Mouse (Mus musculus): ENCODE data around the gene Gm13289.

DNA sequence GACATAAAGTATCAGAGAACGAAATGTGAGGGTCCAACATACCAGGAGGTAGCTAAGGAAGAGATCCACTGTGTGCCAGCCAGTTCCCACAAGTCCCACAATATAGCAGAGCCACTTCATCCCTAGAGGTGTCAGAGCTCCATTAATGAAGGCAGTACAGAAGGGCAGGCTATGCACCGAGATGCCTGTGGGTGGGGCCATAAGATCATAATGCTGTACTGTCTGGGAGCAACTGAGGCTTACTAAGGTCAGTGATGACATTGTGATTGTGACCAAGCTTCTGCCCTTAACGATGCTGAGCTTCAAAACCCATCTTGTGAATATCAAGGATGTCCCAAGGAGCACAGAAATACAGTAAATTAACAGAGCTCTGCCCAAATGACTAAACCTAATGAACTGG is 32.5 kb upstream of the Gm13289 start:
- no peak for TF ChIP-seq POLR2A (IDR thresholded peaks at IDR 0.05; ENCODE audit: borderline replicate concordance, insufficient read depth, low read length)
- peak; percentile 44; the same call in 1 of the 2 replicates for TF ChIP-seq CTCF (IDR thresholded peaks at IDR 0.05; ENCODE audit: borderline replicate concordance, insufficient read depth, low read depth, low read length)
